Mouse (Mus musculus) testis, postnatal 10 days (tissue): ENCODE measurements at regions not wholly inside any gene's neighbourhood (a gene's known extent, or its start where the extent isn't known, plus 50 kb on each side); places are given as distances from the start of the nearest gene placed in this dataset.

Source experiments
- DNase-seq: peaks from one replicate; pipeline ENCODE4 v3.0.0; 2021; ENCODE audit warnings: low spot score

DNA sequence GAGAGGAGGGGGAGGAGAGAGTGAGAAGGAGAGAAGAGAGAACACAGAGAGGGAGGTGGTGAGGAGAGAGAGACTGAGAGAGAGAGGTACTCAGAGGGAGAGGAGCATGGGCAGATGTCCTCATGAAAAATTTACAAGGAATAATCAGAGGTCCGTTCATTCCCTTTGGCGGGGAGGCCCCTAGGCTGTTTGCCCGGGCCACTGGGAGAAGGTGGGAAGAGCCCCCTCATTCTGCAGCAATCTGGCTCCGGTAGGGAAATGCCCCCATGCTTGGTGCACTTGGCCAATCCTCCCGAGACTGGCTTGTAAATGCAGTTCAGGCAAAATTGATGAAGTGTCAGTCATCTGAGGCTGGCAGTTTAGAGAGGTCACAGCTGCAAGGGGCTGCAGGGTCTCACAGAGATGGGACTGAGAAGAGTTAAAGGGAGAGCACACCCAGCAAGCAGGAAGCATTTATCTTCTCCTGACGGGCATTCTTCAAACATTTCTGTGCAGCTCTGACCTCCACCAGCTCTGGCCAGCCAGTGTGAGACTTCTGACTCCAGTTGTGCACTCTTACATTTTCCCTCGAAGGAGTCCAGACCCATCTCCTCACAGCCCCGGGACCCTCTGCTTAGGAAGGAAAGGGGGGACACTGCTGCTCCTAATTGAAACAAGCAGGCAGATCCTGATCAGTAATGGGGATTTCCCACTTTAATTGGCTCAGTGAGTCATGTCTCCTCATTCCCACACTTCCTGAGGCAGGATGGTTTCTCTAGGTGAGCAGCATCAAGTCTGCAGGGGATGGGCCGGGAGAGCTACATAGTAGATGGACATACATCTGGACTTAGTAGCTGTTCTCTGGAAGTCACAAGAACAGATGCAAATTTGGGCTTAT is 65.5 kb downstream of the Cmpk2 start:
- no peak for DNase-seq

DNA sequence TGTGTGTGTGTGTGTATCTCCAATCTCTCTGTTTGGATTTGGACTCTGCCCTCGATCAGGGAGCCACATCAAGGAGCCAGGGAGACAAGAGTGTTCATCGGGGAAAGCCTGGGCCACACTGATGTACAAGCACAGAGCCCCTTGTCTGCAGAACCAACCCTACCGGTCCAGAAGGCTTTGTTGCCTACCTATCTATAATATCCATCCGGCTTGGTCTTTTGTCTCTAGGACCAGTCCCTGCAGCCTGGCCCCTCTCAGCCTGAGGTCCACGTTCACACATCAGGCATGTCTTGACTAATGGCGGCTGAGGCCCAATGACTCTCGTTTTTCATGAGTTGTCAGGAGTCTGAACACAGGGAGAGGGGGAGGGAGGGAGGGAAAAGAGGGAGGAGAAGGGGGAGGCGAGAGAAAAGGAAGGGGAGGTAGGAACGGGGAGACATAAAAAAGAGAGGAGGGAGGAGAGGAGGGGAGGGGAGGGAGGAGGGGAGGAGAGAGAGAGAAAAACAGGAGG is 64.7 kb downstream of the Cmpk2 start:
- DNase-seq: no peak

DNA sequence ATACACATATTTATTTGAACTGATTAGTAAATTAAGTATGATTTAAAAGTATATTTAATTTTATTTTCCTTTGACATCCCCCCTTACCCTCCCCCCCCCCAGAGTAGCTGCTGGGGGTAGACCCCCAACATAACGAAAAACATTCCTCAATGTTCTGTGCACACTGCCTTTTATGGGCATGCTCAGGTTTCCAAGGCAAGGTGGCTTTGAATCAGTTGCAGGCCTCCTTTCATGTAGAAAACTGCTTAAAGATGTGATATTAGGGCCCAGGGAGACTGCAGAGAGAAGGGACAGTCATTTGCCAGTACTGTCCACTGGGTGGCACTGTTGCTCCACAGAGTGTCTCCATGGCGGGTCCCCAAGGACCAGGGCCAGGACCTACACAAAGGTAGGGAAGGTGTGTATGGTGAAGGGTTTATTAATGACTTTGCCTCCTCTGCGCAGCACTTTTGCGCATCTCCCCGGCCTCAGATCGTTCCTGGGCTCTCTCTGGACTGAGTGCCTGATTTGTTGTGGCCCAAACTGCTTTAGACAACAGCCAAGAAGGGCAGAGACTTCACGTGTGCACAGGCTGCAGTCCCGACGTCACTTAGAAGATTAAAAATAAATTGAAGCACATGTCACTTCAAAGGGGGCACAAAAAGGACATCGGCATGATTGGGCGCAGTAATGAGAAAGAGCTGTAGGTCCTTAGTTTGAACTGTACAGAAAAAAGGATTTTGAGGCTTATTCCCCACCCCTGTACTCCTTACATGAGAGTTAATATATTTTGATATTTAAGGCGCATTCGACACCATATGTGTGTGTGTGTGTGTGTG is 64.0 kb downstream of the Cmpk2 start:
- peak; percentile 87 for DNase-seq

DNA sequence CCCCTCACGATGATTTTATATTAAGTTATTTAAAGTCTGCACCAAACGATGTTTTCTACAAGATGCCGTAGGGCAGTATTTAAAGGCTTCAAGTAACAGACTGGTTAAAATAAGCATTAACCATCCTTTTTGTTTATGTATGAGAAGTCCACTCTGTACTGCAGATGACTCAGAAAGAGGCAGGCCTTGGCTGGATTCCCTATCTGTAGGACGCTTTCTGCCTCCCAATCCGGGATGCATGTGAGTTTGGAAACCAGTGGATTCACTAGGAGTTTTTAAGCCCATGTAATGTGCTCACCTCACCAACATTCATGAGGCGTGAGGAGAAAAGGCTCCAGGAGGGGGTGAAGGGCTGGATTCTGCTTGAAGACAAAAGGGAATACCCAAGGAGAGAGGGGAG is 63.1 kb downstream of the Cmpk2 start:
- DNase-seq: no peak
